Mouse (Mus musculus): ENCODE results near the gene Cyp2s1. TPM values are rescaled to one million over a fixed set of nuclear protein-coding genes. Genes with fewer than 3 reads are reported as not detected.
"Not testable (repeated sequence)": the region's sequence is repeated elsewhere in the genome, so short reads cannot be mapped to it uniquely, and the experiment has no call there.

The Cyp2s1 gene
- polyA plus RNA-seq, 1 experiment from 2014 or later = 3.3 TPM

DNA sequence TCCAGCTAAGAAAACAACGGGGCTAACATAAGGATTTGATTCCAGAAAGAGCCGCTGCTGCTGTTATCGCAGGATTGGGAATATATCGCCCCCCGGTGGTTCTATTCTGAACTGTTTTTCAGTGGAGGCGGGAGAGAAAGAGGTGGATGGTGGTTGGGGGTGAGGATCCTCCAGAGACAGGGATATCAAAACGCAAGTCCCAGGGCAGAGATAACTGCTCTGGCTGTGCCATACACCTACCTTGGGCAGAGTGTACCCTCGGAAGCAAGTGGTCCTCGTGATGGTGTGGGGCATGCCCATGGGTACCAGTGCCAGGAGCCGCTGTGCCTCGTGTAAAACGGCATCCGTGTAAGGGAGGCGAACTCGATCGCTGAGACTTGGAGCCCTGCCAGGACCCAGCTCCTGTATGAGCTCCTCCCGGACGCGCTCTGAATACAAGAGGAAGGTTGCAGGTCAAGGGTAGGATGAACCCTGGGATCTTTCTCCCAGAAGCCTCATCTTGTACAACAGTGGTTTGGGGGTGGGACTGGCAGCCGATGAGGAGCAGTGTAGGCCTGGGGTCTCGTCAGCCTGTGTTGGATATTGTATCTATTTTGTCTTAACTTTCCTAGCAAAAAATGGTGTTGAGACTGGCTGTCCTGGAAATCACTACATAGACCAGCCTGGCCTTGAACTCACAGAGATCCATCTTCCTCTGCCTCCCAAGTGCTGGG lies 10.9 kb downstream of the Cyp2s1 start:
- Histone ChIP-seq H3K36me3 (no peaks in the 10 kb centered on the region), H3K9ac (peak overlapping the region; percentile 31; the same call in 1 of the 2 replicates), H3K4me2 (peak overlapping the region; percentile 45), H3K4me3 (peak overlapping the region; percentile 11; the same call in 1 of the 2 replicates), H3K9me3 (replicated peaks) (no peaks in the 10 kb centered on the region), H3K27ac (no peak overlapping the region), H3K4me1 (replicated peaks) (peaks cover 22% of the 10 kb centered on the region), H3K27me3 (no peaks in the 10 kb centered on the region)
- 12% methylated on average over 21 of the region's 21 CpGs for WGBS
- ATAC-seq (replicated peaks; ENCODE audit: insufficient number of reproducible peaks, insufficient read depth, low FRiP score, low read depth) = no peak

DNA sequence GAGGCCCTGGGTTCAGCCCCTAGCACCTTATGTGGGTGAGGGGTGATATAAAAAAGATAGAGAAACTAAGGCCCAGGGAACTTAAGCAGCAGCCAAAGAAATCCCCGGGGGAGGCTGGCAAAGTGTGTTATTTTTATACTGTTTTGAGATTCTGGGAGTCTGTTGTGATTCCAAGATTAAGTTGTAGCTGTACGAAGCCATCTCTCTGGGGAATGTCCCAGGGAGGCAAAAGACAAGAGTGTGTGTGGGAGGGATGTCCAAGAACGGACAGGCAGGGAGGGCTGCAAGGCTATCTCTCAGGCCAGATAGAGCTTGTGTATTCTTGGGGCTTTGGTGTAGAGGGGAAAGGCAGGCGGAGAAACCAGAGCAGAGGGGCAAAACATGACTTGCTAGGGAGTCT lies 11.9 kb downstream of the Cyp2s1 start:
- Histone ChIP-seq H3K4me3 (no peak overlapping the region), H3K36me3 (no peaks in the 10 kb centered on the region), H3K9me3 (replicated peaks) (no peaks in the 10 kb centered on the region), H3K27me3 (no peaks in the 10 kb centered on the region), H3K9ac (no peak overlapping the region), H3K4me1 (replicated peaks) (peaks cover 22% of the 10 kb centered on the region), H3K27ac (0 out of 2 replicates have a peak overlapping the region, but pooled peaks have one; percentile 10), H3K4me2 (no peak overlapping the region)
- WGBS = 38% methylated on average over 4 of the region's 4 CpGs
- ATAC-seq (replicated peaks; ENCODE audit: insufficient number of reproducible peaks, insufficient read depth, low FRiP score, low read depth) = no peak

DNA sequence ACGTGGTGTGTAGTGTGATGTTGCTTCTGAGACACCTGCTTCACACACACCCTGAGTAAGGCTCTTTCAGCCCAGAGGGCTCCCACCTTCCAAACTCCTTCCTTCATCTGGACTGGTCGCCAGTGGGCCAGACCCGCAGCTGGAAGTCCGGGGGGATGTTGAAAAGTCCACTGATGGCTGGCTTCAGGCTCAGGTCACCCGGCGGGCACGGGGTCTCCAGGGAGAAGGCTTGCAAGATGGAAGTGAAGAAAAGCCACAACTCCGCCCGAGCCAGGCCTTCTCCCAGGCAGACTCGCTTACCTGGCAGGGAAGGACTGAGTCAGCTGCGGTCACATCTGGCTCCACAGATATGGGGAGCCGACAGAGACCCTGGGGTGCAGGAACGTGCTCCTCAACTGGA lies 13.3 kb downstream of the Cyp2s1 start:
- Histone ChIP-seq H3K4me3 (no peak overlapping the region), H3K27ac (peak overlapping the region; percentile 80), H3K4me2 (no peak overlapping the region), H3K4me1 (replicated peaks) (peaks cover 22% of the 10 kb centered on the region), H3K36me3 (no peaks in the 10 kb centered on the region), H3K27me3 (no peaks in the 10 kb centered on the region), H3K9ac (no peak overlapping the region), H3K9me3 (replicated peaks) (no peaks in the 10 kb centered on the region; the same call in 1 of the 2 replicates)
- no peak for ATAC-seq (replicated peaks; ENCODE audit: insufficient number of reproducible peaks, insufficient read depth, low FRiP score, low read depth)
- 64% methylated on average over 13 of the region's 13 CpGs for WGBS

DNA sequence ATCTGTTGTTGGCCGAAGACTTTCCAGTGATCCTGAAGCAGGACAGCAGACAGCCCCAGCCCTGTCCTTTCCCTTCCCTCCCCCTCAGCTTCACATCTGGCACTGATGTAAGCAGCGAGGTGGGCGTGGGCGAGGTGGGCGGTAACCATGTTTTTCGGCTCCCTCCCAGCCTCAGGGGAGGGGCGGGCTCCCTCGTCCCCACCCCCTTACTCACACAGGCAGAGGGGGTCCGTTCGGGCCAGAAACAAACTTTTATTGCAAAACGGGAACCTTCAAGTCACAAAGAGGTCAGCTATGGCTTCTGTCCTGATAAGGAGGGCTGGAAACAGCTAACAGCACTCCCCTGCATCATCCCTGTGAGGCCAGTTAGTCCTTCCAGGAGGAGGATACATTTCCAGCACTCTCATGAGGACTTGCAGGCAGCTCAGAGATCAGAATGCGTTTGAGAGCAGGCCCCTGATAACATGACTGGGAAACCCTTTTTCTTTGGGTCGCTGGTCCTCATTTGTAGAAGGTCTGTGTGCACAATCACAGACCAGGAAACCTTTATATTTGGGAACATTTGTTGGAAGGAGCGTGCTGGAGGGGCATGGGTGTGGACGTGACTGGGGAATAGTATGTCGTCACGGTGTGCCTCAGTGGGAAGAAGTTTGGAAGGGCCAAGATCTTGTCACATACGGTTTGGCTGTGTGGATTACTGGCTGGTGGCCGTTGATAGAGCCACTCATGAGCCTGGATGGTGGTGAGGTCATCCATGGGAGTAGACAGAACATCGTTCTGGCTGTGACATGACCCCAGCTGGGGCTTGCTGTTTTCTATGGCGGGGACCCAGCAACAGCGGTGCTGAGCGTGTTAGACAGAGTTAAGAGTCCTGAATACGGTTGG lies 14.2 kb downstream of the Cyp2s1 start:
- ATAC-seq (replicated peaks; ENCODE audit: insufficient number of reproducible peaks, insufficient read depth, low FRiP score, low read depth) = peak; percentile 77
- H3K27ac ChIP-seq = peak overlapping the region; percentile 80
- peak overlapping the region; percentile 58 for H3K4me2 ChIP-seq
- H3K4me3 ChIP-seq = peak overlapping the region; percentile 30
- no peaks in the 10 kb centered on the region; the same call in 1 of the 2 replicates for H3K9me3 ChIP-seq (replicated peaks)
- peaks cover 22% of the 10 kb centered on the region for H3K4me1 ChIP-seq (replicated peaks)
- H3K27me3 ChIP-seq = no peaks in the 10 kb centered on the region
- H3K9ac ChIP-seq = 0 out of 2 replicates have a peak overlapping the region, but pooled peaks have one; percentile 8
- 15% methylated on average over 24 of the region's 24 CpGs for WGBS
- no peaks in the 10 kb centered on the region for H3K36me3 ChIP-seq

DNA sequence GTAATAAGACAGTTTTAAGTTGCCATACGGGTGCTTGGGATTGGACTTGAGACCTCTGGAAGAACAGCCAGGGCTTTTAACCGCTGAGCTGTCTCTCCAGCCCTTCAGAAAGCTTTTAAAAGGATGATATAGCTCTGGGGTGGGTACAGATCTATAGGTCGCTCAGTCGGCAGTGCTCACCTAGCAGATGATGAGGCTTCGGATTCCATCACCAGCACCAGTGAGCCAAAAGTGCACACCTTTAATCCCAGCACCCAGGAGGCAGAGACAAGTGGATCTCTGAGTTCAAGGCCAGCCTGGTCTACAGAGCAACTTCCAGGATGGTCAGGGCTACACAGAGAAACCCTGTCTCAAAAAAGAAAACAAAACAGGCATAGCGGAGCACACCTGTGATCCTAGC lies 15.7 kb downstream of the Cyp2s1 start:
- no peaks in the 10 kb centered on the region for H3K36me3 ChIP-seq
- ATAC-seq (replicated peaks; ENCODE audit: insufficient number of reproducible peaks, insufficient read depth, low FRiP score, low read depth) = no peak
- H3K27ac ChIP-seq = no peak overlapping the region
- no peaks in the 10 kb centered on the region; the same call in 1 of the 2 replicates for H3K9me3 ChIP-seq (replicated peaks)
- WGBS = 86% methylated on average over 6 of the region's 6 CpGs
- H3K9ac ChIP-seq = no peak overlapping the region
- H3K4me3 ChIP-seq = no peak overlapping the region
- peaks cover 22% of the 10 kb centered on the region for H3K4me1 ChIP-seq (replicated peaks)
- H3K4me2 ChIP-seq = no peak overlapping the region
- H3K27me3 ChIP-seq = no peaks in the 10 kb centered on the region

DNA sequence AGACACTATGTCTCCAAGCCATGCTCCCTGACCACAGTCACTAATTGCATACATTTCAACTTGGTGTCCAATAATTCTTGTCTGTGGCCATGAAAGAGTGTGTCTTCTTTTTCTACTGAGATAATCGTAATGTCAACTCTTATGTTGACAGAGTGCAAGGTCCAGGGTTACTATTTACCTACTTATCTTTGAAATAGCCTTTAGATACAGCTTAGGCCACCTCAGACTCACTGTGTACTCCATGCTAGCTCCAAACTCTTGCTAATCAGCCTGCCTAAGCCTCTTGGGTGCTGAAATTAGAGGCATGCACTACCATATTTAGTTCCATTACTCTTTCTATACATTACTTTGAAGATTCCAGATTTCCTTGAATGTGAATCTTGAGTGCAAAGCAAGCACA lies 17.3 kb downstream of the Cyp2s1 start:
- Histone ChIP-seq H3K36me3 (no peaks in the 10 kb centered on the region), H3K4me3 (no peak overlapping the region), H3K9ac (no peak overlapping the region), H3K4me1 (replicated peaks) (peaks cover 15% of the 10 kb centered on the region), H3K27ac (no peak overlapping the region), H3K9me3 (replicated peaks) (no peaks in the 10 kb centered on the region; the same call in 1 of the 2 replicates), H3K27me3 (no peaks in the 10 kb centered on the region), H3K4me2 (no peak overlapping the region)
- 74% methylated on average over 1 of the region's 1 CpGs for WGBS
- ATAC-seq (replicated peaks; ENCODE audit: insufficient number of reproducible peaks, insufficient read depth, low FRiP score, low read depth) = no peak

DNA sequence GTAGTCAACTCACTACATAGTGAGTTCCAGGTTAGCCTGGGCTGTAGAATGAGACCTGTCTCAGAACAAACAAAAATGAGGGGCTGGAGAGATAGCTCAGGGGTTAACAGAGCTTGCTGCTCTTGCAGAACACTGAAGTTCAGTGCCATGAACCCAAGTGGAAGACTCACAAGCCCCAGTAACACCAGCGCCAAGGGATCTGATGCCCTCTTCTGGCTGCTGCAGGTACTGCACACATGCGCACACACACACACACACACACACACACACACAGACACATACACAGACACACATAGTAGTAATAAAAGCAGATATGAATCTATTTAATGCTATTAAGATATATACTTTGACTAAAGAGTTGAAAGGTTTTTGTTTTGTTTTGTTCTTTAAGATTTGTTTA lies 18.2 kb downstream of the Cyp2s1 start:
- no peak overlapping the region for H3K4me2 ChIP-seq
- H3K36me3 ChIP-seq = no peaks in the 10 kb centered on the region
- H3K9ac ChIP-seq = no peak overlapping the region
- H3K27ac ChIP-seq = no peak overlapping the region
- ATAC-seq (replicated peaks; ENCODE audit: insufficient number of reproducible peaks, insufficient read depth, low FRiP score, low read depth) = no peak
- H3K4me3 ChIP-seq = no peak overlapping the region
- no peaks in the 10 kb centered on the region; the same call in 1 of the 2 replicates for H3K9me3 ChIP-seq (replicated peaks)
- H3K27me3 ChIP-seq = no peaks in the 10 kb centered on the region
- 89% methylated on average over 2 of the region's 2 CpGs for WGBS
- H3K4me1 ChIP-seq (replicated peaks) = peaks cover 15% of the 10 kb centered on the region

DNA sequence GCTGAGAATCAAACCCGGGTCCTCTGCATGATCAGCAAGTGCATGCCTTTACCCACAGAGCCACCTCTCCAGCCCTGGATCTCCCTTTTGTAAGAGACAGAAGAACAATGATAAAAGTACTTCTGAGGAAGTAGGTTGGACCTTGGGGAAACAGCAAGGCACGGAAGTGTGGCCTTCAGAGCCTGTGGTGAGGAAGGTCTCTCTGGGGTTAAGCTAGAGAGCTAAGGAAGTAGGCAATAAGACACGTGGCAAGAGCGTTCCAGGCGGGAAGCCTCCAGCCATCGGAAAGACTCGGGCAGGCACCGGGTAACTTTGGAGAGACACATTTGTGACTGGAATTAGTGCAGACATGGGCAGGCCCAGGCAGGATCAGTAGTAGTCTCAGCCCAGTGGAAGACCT lies 21.9 kb downstream of the Cyp2s1 start:
- Histone ChIP-seq H3K27ac (no peak overlapping the region), H3K36me3 (no peaks in the 10 kb centered on the region), H3K4me1 (replicated peaks) (no peaks in the 10 kb centered on the region), H3K27me3 (no peaks in the 10 kb centered on the region), H3K9me3 (replicated peaks) (no peaks in the 10 kb centered on the region; the same call in 1 of the 2 replicates), H3K4me2 (no peak overlapping the region), H3K4me3 (no peak overlapping the region), H3K9ac (no peak overlapping the region)
- 83% methylated on average over 8 of the region's 8 CpGs for WGBS
- no peak for ATAC-seq (replicated peaks; ENCODE audit: insufficient number of reproducible peaks, insufficient read depth, low FRiP score, low read depth)

DNA sequence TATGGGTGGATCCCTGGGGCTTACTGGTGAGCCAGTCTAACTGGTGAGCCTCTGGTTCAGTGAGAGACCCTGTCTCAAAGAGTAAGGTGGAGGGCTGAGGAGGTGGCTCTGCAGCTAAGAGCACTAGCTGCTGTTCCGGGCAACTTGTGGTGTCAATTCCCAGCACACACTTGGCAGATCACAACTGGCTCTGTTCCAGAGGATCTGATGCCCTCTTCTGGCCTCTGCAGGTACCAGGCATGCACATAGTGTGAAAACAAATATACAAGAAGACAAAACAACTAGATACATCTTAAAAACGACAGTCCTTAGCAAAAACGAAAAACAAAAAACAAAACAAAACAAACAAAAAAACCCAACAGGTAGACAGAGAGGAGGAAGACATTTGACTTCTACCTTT lies 23.0 kb downstream of the Cyp2s1 start:
- Histone ChIP-seq H3K4me2 (no peak overlapping the region), H3K9ac (no peak overlapping the region), H3K27me3 (no peaks in the 10 kb centered on the region), H3K4me1 (replicated peaks) (peaks cover 8% of the 10 kb centered on the region), H3K4me3 (no peak overlapping the region), H3K9me3 (replicated peaks) (no peaks in the 10 kb centered on the region; the same call in 1 of the 2 replicates), H3K36me3 (no peaks in the 10 kb centered on the region), H3K27ac (no peak overlapping the region)
- 40% methylated on average over 3 of the region's 3 CpGs for WGBS
- ATAC-seq (replicated peaks; ENCODE audit: insufficient number of reproducible peaks, insufficient read depth, low FRiP score, low read depth) = no peak

DNA sequence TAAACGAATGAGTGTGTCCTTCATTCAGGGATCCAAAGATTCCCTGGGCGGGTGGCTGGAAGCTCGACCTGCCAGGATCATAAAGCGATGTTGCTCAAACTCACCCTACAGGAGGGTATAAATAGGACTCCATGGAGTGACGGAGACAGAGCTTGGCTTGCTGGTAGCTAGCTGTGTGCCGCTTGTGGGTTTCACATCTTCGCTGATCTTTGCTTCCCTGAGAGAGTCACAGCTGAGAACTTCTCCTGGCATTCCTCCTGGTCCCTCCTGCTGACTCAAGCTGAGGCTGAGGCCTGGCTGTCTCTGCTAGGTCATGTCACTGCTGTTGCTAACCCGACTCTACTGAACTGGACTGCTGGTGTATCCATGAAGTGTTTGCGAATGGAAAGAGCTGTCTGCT lies 23.7 kb downstream of the Cyp2s1 start:
- not testable (repeated sequence) for H3K9ac ChIP-seq; ATAC-seq (replicated peaks; ENCODE audit: insufficient number of reproducible peaks, insufficient read depth, low FRiP score, low read depth); H3K4me3 ChIP-seq; H3K27me3 ChIP-seq; H3K36me3 ChIP-seq; H3K27ac ChIP-seq; H3K9me3 ChIP-seq (replicated peaks); H3K4me2 ChIP-seq
- H3K4me1 ChIP-seq (replicated peaks) = peaks cover 16% of the 10 kb centered on the region
- 54% methylated on average over 9 of the region's 9 CpGs for WGBS

DNA sequence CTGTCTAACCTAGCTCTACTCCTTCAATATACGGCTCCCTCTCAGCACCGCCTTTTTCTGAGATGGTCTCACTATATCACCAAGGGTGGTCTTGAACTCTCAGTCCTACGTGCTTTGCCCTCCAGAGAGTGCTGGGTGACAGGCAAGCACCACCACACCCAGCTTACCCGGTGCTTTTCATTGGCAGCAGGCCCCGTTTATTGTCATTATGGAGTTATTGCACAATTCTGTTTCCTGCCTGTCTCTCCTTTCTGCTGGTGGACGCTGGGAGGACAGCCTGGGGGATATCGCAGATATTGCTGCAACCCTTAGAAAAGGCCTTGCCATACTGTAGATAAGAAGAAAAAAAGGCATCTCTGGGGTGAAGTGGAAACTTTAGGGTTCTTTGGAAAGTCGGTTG lies 26.1 kb downstream of the Cyp2s1 start:
- no peaks in the 10 kb centered on the region for H3K36me3 ChIP-seq
- no peaks in the 10 kb centered on the region for H3K9me3 ChIP-seq (replicated peaks)
- H3K4me1 ChIP-seq (replicated peaks) = peaks cover 31% of the 10 kb centered on the region
- no peak overlapping the region for H3K4me3 ChIP-seq
- ATAC-seq (replicated peaks; ENCODE audit: insufficient number of reproducible peaks, insufficient read depth, low FRiP score, low read depth) = no peak
- no peak overlapping the region for H3K4me2 ChIP-seq
- no peaks in the 10 kb centered on the region for H3K27me3 ChIP-seq
- 58% methylated on average over 8 of the region's 8 CpGs for WGBS
- H3K9ac ChIP-seq = no peak overlapping the region
- H3K27ac ChIP-seq = no peak overlapping the region

Data from heart, embryonic 15.5 days (tissue).